Mouse (Mus musculus): ENCODE results near the gene Trpm4. TPM values are rescaled to one million over a fixed set of nuclear protein-coding genes. Genes with fewer than 3 reads are reported as not detected.

Gene Trpm4
- polyA plus RNA-seq, 1 experiment from 2014 or later = 15.9 TPM

GRCm38 (mm10) chr7:45355318-45356020, 21.9 kb upstream of the Trpm4 start:
- Histone ChIP-seq H3K9ac (ENCODE audit: low read depth, low read length) (no peak overlapping the region), H3K4me2 (ENCODE audit: low read length) (no peak overlapping the region), H3K4me1 (replicated peaks; ENCODE audit: insufficient read depth, low read length) (no peaks in the 10 kb centered on the region), H3K9me3 (replicated peaks; ENCODE audit: low read length) (no peaks in the 10 kb centered on the region), H3K36me3 (ENCODE audit: insufficient read depth, low read length) (no peaks in the 10 kb centered on the region), H3K27ac (no peak overlapping the region), H3K4me3 (replicated peaks; ENCODE audit: low read depth, low read length) (no peak overlapping the region), H3K27me3 (ENCODE audit: insufficient read depth, low read length) (peaks cover 6% of the 10 kb centered on the region; the same call in 1 of the 2 replicates)
- ATAC-seq (replicated peaks; ENCODE audit: low FRiP score, low read depth) = peak; percentile 18; the same call in 1 of the 2 replicates
- TF ChIP-seq CTCF (IDR thresholded peaks at IDR 0.05; ENCODE audit: low read depth) = no peak
- WGBS = 74% methylated on average over 15 of the region's 15 CpGs
- DNase-seq (ENCODE audit: low spot score) = no peak

GRCm38 (mm10) chr7:45353041-45353440, 19.5 kb upstream of the Trpm4 start:
- ATAC-seq (replicated peaks; ENCODE audit: low FRiP score, low read depth) = no peak
- DNase-seq (ENCODE audit: low spot score) = no peak
- Histone ChIP-seq H3K9me3 (replicated peaks; ENCODE audit: low read length) (no peaks in the 10 kb centered on the region), H3K36me3 (ENCODE audit: insufficient read depth, low read length) (no peaks in the 10 kb centered on the region), H3K9ac (ENCODE audit: low read depth, low read length) (no peak overlapping the region), H3K4me2 (ENCODE audit: low read length) (no peak overlapping the region), H3K4me3 (replicated peaks; ENCODE audit: low read depth, low read length) (no peak overlapping the region), H3K27me3 (ENCODE audit: insufficient read depth, low read length) (no peaks in the 10 kb centered on the region), H3K4me1 (replicated peaks; ENCODE audit: insufficient read depth, low read length) (no peaks in the 10 kb centered on the region), H3K27ac (no peak overlapping the region)
- 22% methylated on average over 5 of the region's 5 CpGs for WGBS
- no peak for TF ChIP-seq CTCF (IDR thresholded peaks at IDR 0.05; ENCODE audit: low read depth)

- no peak for TF ChIP-seq CTCF (IDR thresholded peaks at IDR 0.05; ENCODE audit: low read depth)
- H3K36me3 ChIP-seq (ENCODE audit: insufficient read depth, low read length) = no peaks in the 10 kb centered on the region
- no peak for ATAC-seq (replicated peaks; ENCODE audit: low FRiP score, low read depth)
- DNase-seq (ENCODE audit: low spot score) = no peak
- no peak overlapping the region for H3K27ac ChIP-seq
- WGBS = 68% methylated on average over 13 of the region's 13 CpGs
- H3K9me3 ChIP-seq (replicated peaks; ENCODE audit: low read length) = no peaks in the 10 kb centered on the region
- H3K9ac ChIP-seq (ENCODE audit: low read depth, low read length) = no peak overlapping the region
- H3K27me3 ChIP-seq (ENCODE audit: insufficient read depth, low read length) = no peaks in the 10 kb centered on the region
- H3K4me2 ChIP-seq (ENCODE audit: low read length) = no peak overlapping the region
- H3K4me1 ChIP-seq (replicated peaks; ENCODE audit: insufficient read depth, low read length) = no peaks in the 10 kb centered on the region
- H3K4me3 ChIP-seq (replicated peaks; ENCODE audit: low read depth, low read length) = no peak overlapping the region
Measured at GRCm38 (mm10) chr7:45346905-45347304, 13.3 kb upstream of the Trpm4 start.

- no peak overlapping the region for H3K4me2 ChIP-seq (ENCODE audit: low read length)
- ATAC-seq (replicated peaks; ENCODE audit: low FRiP score, low read depth) (no peak), DNase-seq (ENCODE audit: low spot score) (no peak)
- H3K27ac ChIP-seq = no peak overlapping the region
- TF ChIP-seq CTCF (IDR thresholded peaks at IDR 0.05; ENCODE audit: low read depth) = peak; percentile 53
- no peaks in the 10 kb centered on the region for H3K36me3 ChIP-seq (ENCODE audit: insufficient read depth, low read length)
- no peak overlapping the region for H3K4me3 ChIP-seq (replicated peaks; ENCODE audit: low read depth, low read length)
- no peaks in the 10 kb centered on the region for H3K9me3 ChIP-seq (replicated peaks; ENCODE audit: low read length)
- WGBS = 27% methylated on average over 13 of the region's 13 CpGs
- H3K9ac ChIP-seq (ENCODE audit: low read depth, low read length) = no peak overlapping the region
- no peaks in the 10 kb centered on the region for H3K27me3 ChIP-seq (ENCODE audit: insufficient read depth, low read length)
- H3K4me1 ChIP-seq (replicated peaks; ENCODE audit: insufficient read depth, low read length) = peaks cover 17% of the 10 kb centered on the region
Measured at GRCm38 (mm10) chr7:45343543-45343942, 10.0 kb upstream of the Trpm4 start.

GRCm38 (mm10) chr7:45342081-45342480, 8.5 kb upstream of the Trpm4 start:
- H3K9me3 ChIP-seq (replicated peaks; ENCODE audit: low read length) = no peaks in the 10 kb centered on the region
- WGBS = 90% methylated on average over 11 of the region's 11 CpGs
- H3K4me1 ChIP-seq (replicated peaks; ENCODE audit: insufficient read depth, low read length) = peaks cover 25% of the 10 kb centered on the region
- H3K27me3 ChIP-seq (ENCODE audit: insufficient read depth, low read length) = no peaks in the 10 kb centered on the region
- H3K36me3 ChIP-seq (ENCODE audit: insufficient read depth, low read length) = no peaks in the 10 kb centered on the region
- no peak overlapping the region for H3K4me2 ChIP-seq (ENCODE audit: low read length)
- no peak for TF ChIP-seq CTCF (IDR thresholded peaks at IDR 0.05; ENCODE audit: low read depth)
- no peak overlapping the region for H3K9ac ChIP-seq (ENCODE audit: low read depth, low read length)
- DNase-seq (ENCODE audit: low spot score) = no peak
- ATAC-seq (replicated peaks; ENCODE audit: low FRiP score, low read depth) = no peak
- no peak overlapping the region for H3K4me3 ChIP-seq (replicated peaks; ENCODE audit: low read depth, low read length)
- no peak overlapping the region for H3K27ac ChIP-seq

- H3K36me3 ChIP-seq (ENCODE audit: insufficient read depth, low read length) = no peaks in the 10 kb centered on the region
- peak; percentile 94 for TF ChIP-seq CTCF (IDR thresholded peaks at IDR 0.05; ENCODE audit: low read depth)
- H3K9ac ChIP-seq (ENCODE audit: low read depth, low read length) = no peak overlapping the region
- H3K9me3 ChIP-seq (replicated peaks; ENCODE audit: low read length) = no peaks in the 10 kb centered on the region
- peak; percentile 96 for DNase-seq (ENCODE audit: low spot score)
- ATAC-seq (replicated peaks; ENCODE audit: low FRiP score, low read depth) = peak; percentile 57
- WGBS = 2% methylated on average over 8 of the region's 8 CpGs
- H3K4me3 ChIP-seq (replicated peaks; ENCODE audit: low read depth, low read length) = no peak overlapping the region; the same call in 1 of the 2 replicates
- no peaks in the 10 kb centered on the region for H3K27me3 ChIP-seq (ENCODE audit: insufficient read depth, low read length)
- H3K27ac ChIP-seq = 0 out of 2 replicates have a peak overlapping the region, but pooled peaks have one; percentile 2
- peak overlapping the region; percentile 71 for H3K4me2 ChIP-seq (ENCODE audit: low read length)
- peaks cover 25% of the 10 kb centered on the region for H3K4me1 ChIP-seq (replicated peaks; ENCODE audit: insufficient read depth, low read length)
Measured at GRCm38 (mm10) chr7:45341303-45341702, 7.7 kb upstream of the Trpm4 start.
